Mouse (Mus musculus) B cell, adult 67 days (primary cell): ENCODE data around the gene Tmem91. TPM values are rescaled to one million over a fixed set of nuclear protein-coding genes. Genes with fewer than 3 reads are reported as not detected.

Experiments used
- total RNA-seq, 2 experiments: library from RNA; stranded (reverse); gene quantifications; 4 replicates each; pipeline ENCODE4 v1.2.4; 2023

Gene Tmem91
- not detected for total RNA-seq

DNA sequence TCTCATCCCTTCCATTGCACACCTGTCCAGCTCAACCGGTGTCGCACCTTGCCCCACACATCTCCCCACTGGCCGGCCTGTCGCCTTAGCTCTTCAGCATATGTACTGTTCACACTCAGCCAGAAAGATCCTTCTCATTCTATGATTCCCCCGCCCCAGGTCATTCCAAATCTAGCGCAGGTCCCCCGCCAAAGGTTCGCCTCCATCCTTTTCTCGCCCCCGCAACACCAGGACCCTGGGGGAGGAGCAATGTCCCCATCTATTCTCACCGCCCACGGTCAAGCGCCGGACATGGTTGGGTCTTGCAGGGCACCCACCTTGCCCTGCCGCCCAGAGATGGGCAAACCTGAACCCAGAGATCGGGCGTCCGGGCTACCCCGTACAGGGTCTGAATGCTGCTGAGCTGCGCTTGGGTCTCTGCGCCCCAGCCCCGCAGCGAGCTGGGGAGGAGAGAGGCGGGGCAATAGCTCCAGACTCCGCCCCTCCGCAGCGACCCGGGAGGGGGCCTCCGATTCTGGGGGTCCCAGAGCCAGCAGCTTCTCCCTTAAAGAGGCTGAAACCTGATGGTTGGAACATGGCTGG lies at the start of gene Tmem91:
Gene Tmem91 (minus strand): TSS at position 448 of the 582 bp plus-strand sequence.

DNA sequence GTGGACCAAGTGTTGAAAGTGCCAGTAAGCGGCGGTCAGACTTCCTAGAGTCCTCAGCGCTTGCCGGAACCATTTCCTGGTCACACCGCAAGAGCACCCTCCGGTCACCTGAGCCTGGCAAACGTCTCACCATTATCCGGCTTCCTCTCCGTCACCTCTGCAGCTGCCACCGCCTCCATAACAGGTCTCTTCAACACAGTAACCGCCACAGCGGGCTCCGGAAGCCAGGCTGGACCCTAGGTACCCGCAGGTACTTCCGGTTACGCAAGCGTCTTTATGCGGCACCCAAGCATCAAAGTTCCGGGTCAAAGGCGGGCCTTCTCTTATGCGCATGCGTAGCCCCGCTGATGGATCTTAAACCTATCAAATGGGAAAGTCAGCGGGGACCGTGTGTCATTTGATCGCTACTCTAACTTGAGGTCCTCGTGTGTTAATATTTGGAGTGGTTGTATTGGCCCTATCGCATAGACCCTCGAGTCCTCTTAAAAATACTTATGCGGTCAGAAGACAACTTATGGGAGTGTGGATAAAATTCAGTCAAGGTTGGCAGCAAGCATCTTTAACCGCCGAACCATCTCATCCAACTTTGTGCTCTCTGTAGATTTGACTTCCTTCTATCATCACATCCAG lies 43.9 kb upstream of the Tmem91 start, which contains the start of gene Ccdc97:
Gene Ccdc97 (minus strand): TSS at position 301 of the 630 bp plus-strand sequence.

GRCm38 (mm10) chr7:25686680-25687531 lies 11.9 kb upstream of the Tmem91 start, which contains the start of gene Tgfb1:
Gene Tgfb1, plus strand, starts transcription at chr7:25687002.

DNA sequence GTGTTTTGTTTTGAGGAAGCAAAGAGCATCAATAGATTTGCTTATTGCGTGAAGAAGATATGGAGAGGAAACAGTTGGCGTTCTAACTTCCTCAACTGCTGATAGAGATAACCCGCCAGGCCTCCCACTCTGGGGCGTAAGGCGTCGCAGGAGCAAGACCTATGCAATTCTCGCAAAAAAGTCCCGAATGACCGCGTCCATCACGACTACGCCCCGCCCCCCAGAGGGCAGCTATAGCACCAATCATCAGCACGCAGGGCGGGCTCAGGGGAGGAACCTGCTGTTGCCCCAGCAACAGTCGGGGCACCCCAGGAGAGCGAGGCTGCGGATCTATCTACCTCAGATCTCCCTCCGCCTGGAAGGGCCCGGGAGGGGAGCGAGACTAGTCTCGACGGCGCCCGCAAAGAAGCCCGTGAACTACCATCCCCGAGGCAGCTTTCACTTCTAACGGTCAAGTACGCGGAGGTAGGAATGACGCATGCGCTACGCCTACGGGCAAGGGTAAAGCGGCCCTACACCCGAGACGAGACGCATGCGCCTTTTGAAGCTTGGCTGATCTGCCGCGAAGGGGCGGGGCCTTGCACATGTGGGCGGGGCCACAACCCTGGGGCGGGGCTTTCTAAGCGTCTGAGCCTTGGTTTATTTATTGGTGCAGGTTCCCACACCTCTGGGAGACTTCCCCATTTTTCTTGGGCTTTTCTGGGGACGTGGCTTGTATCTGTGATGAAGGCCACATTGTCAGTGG lies 5.7 kb upstream of the Tmem91 start, which contains the start of gene B9d2:
Gene B9d2 (plus strand): TSS at position 267 of the 745 bp plus-strand sequence.

GRCm38 (mm10) chr7:25658657-25659472 lies 16.1 kb downstream of the Tmem91 start, which contains the start of the genes Bckdha and Exosc5:
Gene Bckdha, minus strand, starts transcription at chr7:25658981.
Gene Exosc5, plus strand, starts transcription at chr7:25659164.

DNA sequence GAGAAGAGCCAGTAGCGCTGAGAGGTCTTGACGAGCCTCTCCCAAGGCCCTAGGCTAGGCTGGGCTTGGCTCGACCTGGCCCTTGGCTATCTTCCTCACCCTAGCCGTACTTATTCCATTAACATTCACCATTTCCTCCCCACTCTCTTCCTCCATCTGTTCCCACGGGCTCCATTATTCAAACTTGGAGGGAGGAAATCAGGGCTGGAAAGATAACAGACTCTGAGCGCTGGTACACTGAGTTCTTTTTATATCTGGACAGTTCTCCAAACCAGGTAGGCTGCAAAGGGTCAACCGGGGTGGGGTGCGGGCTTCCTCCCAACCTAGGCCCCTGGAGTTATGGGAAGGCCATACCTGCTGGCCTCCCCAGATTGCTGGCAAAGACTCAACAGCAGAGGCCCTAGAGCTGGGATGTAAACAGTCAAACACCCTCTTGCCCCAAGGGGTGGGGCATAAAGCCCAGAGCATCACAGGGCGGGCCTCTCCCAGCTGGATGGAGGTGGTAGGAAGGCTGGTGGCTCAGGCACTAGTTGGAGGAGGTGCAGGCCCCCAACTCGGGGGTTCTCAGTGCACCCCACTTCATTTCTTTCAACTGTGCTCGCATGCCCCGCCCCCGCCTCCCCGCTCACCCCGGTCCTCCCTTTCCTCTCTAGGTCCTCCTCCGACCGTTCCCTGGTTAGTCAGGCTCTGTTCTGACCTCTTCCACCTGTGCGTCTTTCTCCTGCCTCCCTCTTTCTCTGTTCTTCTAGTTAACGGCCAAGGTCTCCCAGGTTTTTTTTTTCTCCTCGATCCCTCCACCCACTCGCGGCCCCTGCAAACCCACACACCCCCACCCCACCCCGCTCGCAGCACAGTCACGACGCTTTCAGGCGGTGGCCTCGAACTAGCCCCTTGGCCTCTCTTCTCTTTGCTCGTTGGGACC lies 48.2 kb downstream of the Tmem91 start, which contains the start of gene B3gnt8:
Gene B3gnt8 (plus strand): TSS at position 146 of the 922 bp plus-strand sequence.

Other genes with a start within 250 kb of the Tmem91 start
- 10 to 100 TPM; 61.2 to 62.6 TPM for gene Ceacam1, start 197.6 kb downstream of the Tmem91 start, total RNA-seq
- gene Ceacam2, start 135.3 kb downstream of the Tmem91 start, total RNA-seq = 10 to 100 TPM; 10.9 to 13.3 TPM
- gene Erich4, start 59.3 kb downstream of the Tmem91 start, total RNA-seq = not detected
- 100 to 1,000 TPM; 110 to 124 TPM for gene Dmac2, start 55.8 kb downstream of the Tmem91 start, total RNA-seq
- gene B3gnt8, start 48.5 kb downstream of the Tmem91 start, total RNA-seq = 10 to 100 TPM; 45.7 to 52.2 TPM
- gene Bckdha, start 16.2 kb downstream of the Tmem91 start, total RNA-seq = 10 to 100 TPM; 42.4 to 52.8 TPM
- 10 to 100 TPM; 85.2 to 85.3 TPM for gene Exosc5, start 16.0 kb downstream of the Tmem91 start, total RNA-seq
- 10 to 100 TPM; 41.3 to 43.3 TPM for gene B9d2, start 5.6 kb upstream of the Tmem91 start, total RNA-seq
- gene Tgfb1, start 11.8 kb upstream of the Tmem91 start, total RNA-seq = 100 to 1,000 TPM; 312 to 326 TPM
- 100 to 1,000 TPM; 104 to 109 TPM for gene Ccdc97, start 43.9 kb upstream of the Tmem91 start, total RNA-seq
- gene Hnrnpul1, start 79.6 kb upstream of the Tmem91 start, total RNA-seq = 100 to 1,000 TPM; 222 to 232 TPM
- gene Axl, start 113.5 kb upstream of the Tmem91 start, total RNA-seq = 1 to 10 TPM; 1.1 to 5.7 TPM
- not detected for gene Cyp2s1, start 141.7 kb upstream of the Tmem91 start, total RNA-seq
- not detected for gene Cyp2b10, start 222.5 kb upstream of the Tmem91 start, total RNA-seq